Mouse (Mus musculus) T-helper 1 cell (primary cell): ENCODE measurements around the gene Gm10330.
"Not testable (repeated sequence)": the region's sequence is repeated elsewhere in the genome, so short reads cannot be mapped to it uniquely, and the experiment has no call there.

Experiments used
- in situ Hi-C: fragments of 300-600 bp; cut with MboI, MseI; formaldehyde crosslinking; loops from one replicate; pipeline ENCODE4 v1.15.1; 2025; ENCODE audit warnings: high pct_unique_total_duplicates

Gm10330 gene

GRCm38 (mm10) chr12:23780165-23780564 lies at the start of gene Gm10330:
TSS of gene Gm10330 (minus strand) at chr12:23780265.
- in situ Hi-C loops, result loop anchor here (10.0 kb wide), 1 partner anchor 1195 kb away; no protein-coding TSS in a partner anchor

GRCm38 (mm10) chr12:23800776-23801175 lies 20.7 kb upstream of the Gm10330 start:
- in situ Hi-C loops, result not testable (repeated sequence)

- in situ Hi-C loops, result not testable (repeated sequence)
Observed at GRCm38 (mm10) chr12:23800366-23800765, 20.3 kb upstream of the Gm10330 start.
